Mouse (Mus musculus) megakaryocyte progenitor cell, adult 5-6 weeks (primary cell): ENCODE measurements around the gene Fads6. TPM values are rescaled to one million over a fixed set of nuclear protein-coding genes. Genes with fewer than 3 reads are reported as not detected.

ENCODE experiments used
- ATAC-seq: replicated peaks from 2 replicates; pipeline ENCODE4 v1.8.0; 2016; ENCODE audit warnings: mild to moderate bottlenecking, moderate TSS enrichment, inconsistent platforms; ENCODE audit not compliant: poor library complexity
- total RNA-seq, 2 experiments: library from RNA; stranded (forward) in 1 of 2; stranded (reverse) in 1 of 2; fragments of 157-497, 149-512 nt in 1 of 2; fragments of 200-1000 nt in 1 of 2; gene quantifications; 2 replicates each; pipeline versions ENCODE4 v1.2.3 to v1.2.4; 2015 to 2017

Fads6 gene
- total RNA-seq, 2 experiments from 2014 or later, result 0.30 to 0.87 TPM

DNA sequence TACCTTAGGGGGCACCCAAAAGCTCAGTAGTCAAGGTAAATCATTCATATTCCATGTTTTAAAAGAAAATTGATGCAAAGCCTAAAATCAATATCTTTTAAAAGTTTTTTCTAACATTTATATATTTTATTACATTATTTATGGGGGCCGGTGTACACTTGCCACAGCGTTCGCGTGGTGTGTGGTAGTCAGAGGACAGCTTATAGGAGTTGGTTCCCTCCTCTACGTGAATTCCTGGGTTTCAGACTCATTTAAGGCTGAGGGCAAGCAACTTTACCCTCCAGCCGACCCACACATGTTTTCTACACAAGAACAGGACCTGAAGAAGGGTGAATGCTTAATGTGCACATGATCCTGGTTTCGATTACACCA, 19.9 kb downstream of the Fads6 start:
- ATAC-seq, result no peak

DNA sequence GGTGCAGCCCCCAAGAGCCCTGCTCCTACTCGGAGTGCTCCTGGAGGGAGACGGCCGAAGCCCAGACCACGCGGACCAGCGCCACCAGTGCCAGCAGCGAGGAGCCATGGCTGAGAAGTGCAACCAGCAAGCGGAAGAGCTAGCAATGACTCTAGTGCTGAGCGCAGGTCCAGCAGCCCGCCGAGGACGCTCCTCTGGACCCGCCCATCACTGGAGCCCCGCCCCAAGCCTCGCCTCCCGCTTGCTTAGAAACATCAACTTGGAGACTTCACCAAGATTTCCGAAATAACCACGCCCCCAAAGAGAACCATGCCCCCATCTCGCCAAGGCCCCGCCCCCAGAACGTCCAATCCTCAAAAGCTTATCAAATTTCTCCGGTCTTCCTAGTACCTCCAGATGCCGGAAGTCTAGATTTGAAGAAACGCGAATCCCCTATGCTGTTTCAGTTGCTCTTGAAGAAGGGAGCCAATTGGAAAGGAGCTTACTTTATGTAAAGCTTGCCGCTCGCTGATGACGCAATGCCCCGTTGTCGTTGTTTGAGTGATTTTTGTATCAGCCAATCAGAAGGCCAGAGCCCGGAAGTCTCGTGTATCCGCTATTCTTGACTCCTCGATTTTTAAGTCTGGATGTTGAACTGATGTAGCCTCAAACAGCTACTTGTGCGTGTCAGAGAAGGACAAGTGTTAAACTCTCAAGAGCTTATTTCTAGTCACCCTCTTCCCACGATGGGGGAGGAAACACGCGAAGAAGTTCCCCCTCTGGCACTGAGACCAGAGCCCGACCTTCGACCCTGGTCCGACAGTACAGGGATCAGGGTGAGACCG, 20.5 kb downstream of the Fads6 start, which contains the start of gene Fdxr:
Fdxr (minus strand) TSS at position 271 of the 824 bp plus-strand sequence.
- peak; percentile 85 for ATAC-seq

GRCm38 (mm10) chr11:115275954-115276353, 21.5 kb downstream of the Fads6 start:
- no peak for ATAC-seq

DNA sequence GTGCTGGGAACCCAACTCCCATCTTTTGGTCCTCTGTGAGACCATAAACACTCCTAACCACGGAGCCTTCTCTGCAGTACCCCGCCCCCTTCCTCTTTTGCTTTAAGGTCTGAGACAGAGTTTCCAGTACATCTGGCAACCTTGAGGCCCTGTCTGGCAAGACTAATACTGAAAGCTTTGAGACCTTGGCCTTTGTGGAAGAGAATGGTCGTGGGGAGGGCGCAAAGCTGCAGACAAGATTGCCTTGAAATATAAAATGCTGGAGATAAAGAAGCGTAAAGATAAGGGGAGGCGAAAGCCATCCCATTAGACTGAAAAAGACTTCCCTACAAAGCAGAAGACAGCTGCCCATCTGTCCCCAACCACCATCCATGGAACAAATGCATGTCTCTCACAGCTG, 22.0 kb downstream of the Fads6 start:
- ATAC-seq, result no peak

- ATAC-seq, result no peak
These were observed 22.7 kb downstream of the Fads6 start for GRCm38 (mm10) chr11:115274771-115275170.

- ATAC-seq, result no peak
These were observed 23.3 kb downstream of the Fads6 start for GRCm38 (mm10) chr11:115274178-115274577.

- no peak for ATAC-seq
These were observed 23.7 kb downstream of the Fads6 start for GRCm38 (mm10) chr11:115273735-115274134.

- no peak for ATAC-seq
These were observed 24.5 kb downstream of the Fads6 start for GRCm38 (mm10) chr11:115272894-115273498.

- no peak for ATAC-seq
These were observed 26.0 kb downstream of the Fads6 start for GRCm38 (mm10) chr11:115271481-115271880.

DNA sequence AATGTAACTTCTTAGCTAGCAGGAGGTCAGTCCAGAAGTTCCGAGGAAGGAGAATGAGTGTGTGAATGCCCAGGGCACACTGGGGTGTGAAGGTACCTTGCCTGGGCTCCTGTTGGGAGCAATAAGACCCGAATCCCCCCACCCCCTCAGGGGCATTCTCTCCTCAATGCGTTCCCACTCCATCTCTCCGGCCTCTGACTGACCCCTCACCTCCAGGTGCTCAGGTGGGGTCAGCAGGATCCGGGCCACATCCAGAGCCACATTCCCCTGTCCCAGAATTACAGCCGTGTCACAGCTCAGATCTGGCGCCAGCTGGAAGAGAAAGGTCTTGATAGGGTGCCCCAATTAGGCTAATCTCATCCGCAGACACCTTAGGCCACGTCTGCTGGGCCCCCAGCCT, 26.4 kb downstream of the Fads6 start:
- ATAC-seq, result no peak

GRCm38 (mm10) chr11:115270148-115270861, 27.2 kb downstream of the Fads6 start:
- peak; percentile 76 for ATAC-seq

GRCm38 (mm10) chr11:115269330-115270066, 28.0 kb downstream of the Fads6 start:
- ATAC-seq, result no peak

- no peak for ATAC-seq
These were observed 29.5 kb downstream of the Fads6 start for GRCm38 (mm10) chr11:115267958-115268357.

DNA sequence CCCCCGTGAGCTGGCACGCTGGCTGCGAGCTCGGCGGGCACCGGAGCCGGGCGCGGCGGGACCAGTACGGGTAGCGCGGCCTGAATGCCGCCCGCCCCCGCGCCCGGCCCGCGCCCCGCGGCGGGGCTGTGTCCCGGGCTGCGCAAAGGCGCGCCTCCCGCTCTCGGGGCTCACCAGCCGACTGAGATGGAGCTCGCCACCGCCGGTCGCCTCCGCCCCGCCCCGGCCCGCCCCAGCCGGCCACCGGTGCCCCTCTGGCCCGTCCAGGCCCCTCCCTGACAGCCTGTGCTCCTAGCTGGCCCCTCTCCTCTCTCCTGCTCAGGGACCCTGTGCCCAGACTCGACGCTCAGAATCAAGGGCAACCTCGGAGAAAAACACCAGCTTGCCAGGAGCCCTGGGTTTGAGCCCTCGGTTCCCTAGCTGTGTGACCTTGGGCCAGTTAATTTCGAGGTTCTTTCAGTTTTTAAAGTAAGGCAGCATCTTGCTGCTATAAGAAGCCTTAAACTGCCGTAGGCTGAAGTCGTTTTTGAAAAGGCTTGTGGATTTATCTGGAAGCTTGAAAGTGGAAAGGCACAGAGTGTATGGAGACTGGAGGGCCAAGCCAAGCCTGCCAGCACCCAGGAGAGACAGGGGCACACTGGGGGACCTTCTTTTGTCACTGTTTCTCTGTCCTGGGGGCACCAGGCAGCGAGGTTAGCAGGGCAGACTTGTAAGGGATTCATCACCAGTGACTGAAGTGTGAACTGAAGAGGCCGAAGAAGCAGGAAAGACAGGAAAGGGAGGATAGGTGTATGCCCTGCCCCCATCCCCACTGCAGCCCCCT, 30.2 kb downstream of the Fads6 start, which contains the start of gene Grin2c:
Grin2c (minus strand) TSS at position 183 of the 823 bp plus-strand sequence.
- ATAC-seq, result no peak

GRCm38 (mm10) chr11:115266400-115266778, 31.1 kb downstream of the Fads6 start:
- ATAC-seq, result no peak

GRCm38 (mm10) chr11:115265771-115266399, 31.6 kb downstream of the Fads6 start:
- 0 out of 2 replicates have a peak, but pooled peaks have one; percentile 7 for ATAC-seq

- ATAC-seq, result peak; percentile 53; the same call in 1 of the 2 replicates
These were observed 32.4 kb downstream of the Fads6 start for GRCm38 (mm10) chr11:115264862-115265668.

DNA sequence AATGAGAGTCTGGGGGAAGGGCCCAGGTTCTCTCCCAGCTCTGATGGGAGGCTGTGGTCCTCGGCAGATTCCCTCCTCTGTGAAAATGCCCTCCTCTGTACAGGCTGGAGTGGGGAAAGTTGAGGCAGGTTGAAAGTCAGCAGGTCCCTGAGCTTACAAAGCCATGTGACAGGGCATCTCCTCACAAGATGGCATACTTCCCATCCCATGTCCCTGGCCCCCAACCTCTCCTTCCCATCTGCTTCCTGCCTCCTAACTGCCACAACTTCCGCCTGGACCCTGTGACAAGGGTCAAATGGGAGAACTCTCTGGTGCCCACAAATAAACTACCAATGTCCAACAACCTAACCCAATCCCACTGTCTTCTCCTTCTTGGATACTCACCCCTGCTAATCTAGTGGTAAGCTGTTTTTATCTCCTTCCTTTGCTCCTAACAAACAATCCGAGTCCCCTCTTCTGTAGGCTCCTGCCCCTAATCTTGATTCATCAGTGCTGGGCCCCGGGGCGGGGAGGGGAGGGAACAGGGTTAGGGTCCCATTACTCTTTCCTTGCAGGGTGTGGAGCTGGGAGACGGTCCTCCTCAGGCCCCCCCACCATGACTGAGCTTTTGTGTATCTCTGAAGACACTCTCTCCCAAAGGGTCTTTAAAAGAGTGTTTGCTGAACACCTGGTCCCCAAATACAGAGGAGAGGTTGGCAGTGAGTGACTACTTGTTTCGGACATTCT, 33.2 kb downstream of the Fads6 start:
- no peak for ATAC-seq
